Mouse (Mus musculus): ENCODE results near the gene Mettl7a1. TPM values are rescaled to one million over a fixed set of nuclear protein-coding genes. Genes with fewer than 3 reads are reported as not detected.
"Not testable (repeated sequence)": the region's sequence is repeated elsewhere in the genome, so short reads cannot be mapped to it uniquely, and the experiment has no call there.

The Mettl7a1 gene
- polyA plus RNA-seq, 1 experiment from 2014 or later, result 62.9 TPM

GRCm38 (mm10) chr15:100307438-100308096, 3.6 kb downstream of the Mettl7a1 start:
- H3K9me3 ChIP-seq (ENCODE audit: low read length); H3K4me1 ChIP-seq (ENCODE audit: insufficient read depth, low read depth, low read length); H3K36me3 ChIP-seq (ENCODE audit: insufficient read depth, low read length); H3K9ac ChIP-seq (replicated peaks; ENCODE audit: low read depth); H3K27ac ChIP-seq (ENCODE audit: low read length); H3K27me3 ChIP-seq (replicated peaks; ENCODE audit: insufficient read depth, low read length); H3K4me3 ChIP-seq (ENCODE audit: low read depth, low read length): not testable (repeated sequence)
- WGBS, result 32% methylated on average over 11 of the region's 11 CpGs
- TF ChIP-seq CTCF (IDR thresholded peaks at IDR 0.05), result peak; percentile 67
- ATAC-seq (peak; percentile 45), DNase-seq (ENCODE audit: low spot score) (peak; percentile 75)
- H3K4me2 ChIP-seq (replicated peaks; ENCODE audit: low read depth, low read length), result peak overlapping the region; percentile 35

GRCm38 (mm10) chr15:100312346-100312745, 8.4 kb downstream of the Mettl7a1 start:
- H3K27ac ChIP-seq (ENCODE audit: low read length), result no peak overlapping the region
- H3K4me3 ChIP-seq (ENCODE audit: low read depth, low read length), result no peak overlapping the region
- H3K36me3 ChIP-seq (ENCODE audit: insufficient read depth, low read length), result no peaks in the 10 kb centered on the region
- DNase-seq (ENCODE audit: low spot score) (no peak), ATAC-seq (no peak)
- 0 out of 2 replicates have a peak overlapping the region, but pooled peaks have one; percentile 17 for H3K4me2 ChIP-seq (replicated peaks; ENCODE audit: low read depth, low read length)
- H3K27me3 ChIP-seq (replicated peaks; ENCODE audit: insufficient read depth, low read length), result no peaks in the 10 kb centered on the region
- no peaks in the 10 kb centered on the region for H3K9me3 ChIP-seq (ENCODE audit: low read length)
- peaks cover 4% of the 10 kb centered on the region; the same call in 1 of the 2 replicates for H3K4me1 ChIP-seq (ENCODE audit: insufficient read depth, low read depth, low read length)
- H3K9ac ChIP-seq (replicated peaks; ENCODE audit: low read depth), result no peak overlapping the region
- 50% methylated on average over 2 of the region's 2 CpGs for WGBS
- no peak for TF ChIP-seq EP300 (IDR thresholded peaks at IDR 0.05)
- no peak for TF ChIP-seq CTCF (IDR thresholded peaks at IDR 0.05)

GRCm38 (mm10) chr15:100314448-100315145, 10.7 kb downstream of the Mettl7a1 start:
- Histone ChIP-seq H3K27me3 (replicated peaks; ENCODE audit: insufficient read depth, low read length) (no peaks in the 10 kb centered on the region), H3K4me3 (ENCODE audit: low read depth, low read length) (no peak overlapping the region), H3K9me3 (ENCODE audit: low read length) (no peaks in the 10 kb centered on the region), H3K36me3 (ENCODE audit: insufficient read depth, low read length) (no peaks in the 10 kb centered on the region), H3K27ac (ENCODE audit: low read length) (no peak overlapping the region), H3K4me2 (replicated peaks; ENCODE audit: low read depth, low read length) (no peak overlapping the region), H3K4me1 (ENCODE audit: insufficient read depth, low read depth, low read length) (peaks cover 8% of the 10 kb centered on the region; the same call in 1 of the 2 replicates), H3K9ac (replicated peaks; ENCODE audit: low read depth) (no peak overlapping the region)
- TF ChIP-seq EP300 (IDR thresholded peaks at IDR 0.05) (no peak), CTCF (IDR thresholded peaks at IDR 0.05) (no peak)
- WGBS, result 92% methylated on average over 5 of the region's 5 CpGs
- ATAC-seq (no peak), DNase-seq (ENCODE audit: low spot score) (no peak)

GRCm38 (mm10) chr15:100318014-100318671, 14.2 kb downstream of the Mettl7a1 start:
- DNase-seq (ENCODE audit: low spot score), result peak; percentile 97
- H3K9ac ChIP-seq (replicated peaks; ENCODE audit: low read depth); H3K4me3 ChIP-seq (ENCODE audit: low read depth, low read length); H3K4me2 ChIP-seq (replicated peaks; ENCODE audit: low read depth, low read length); H3K4me1 ChIP-seq (ENCODE audit: insufficient read depth, low read depth, low read length); H3K36me3 ChIP-seq (ENCODE audit: insufficient read depth, low read length); H3K9me3 ChIP-seq (ENCODE audit: low read length); H3K27me3 ChIP-seq (replicated peaks; ENCODE audit: insufficient read depth, low read length): not testable (repeated sequence)
- 0 out of 2 replicates have a peak, but pooled peaks have one; percentile 8 for TF ChIP-seq CTCF (IDR thresholded peaks at IDR 0.05)
- TF ChIP-seq EP300 (IDR thresholded peaks at IDR 0.05), result peak; percentile 98
- peak overlapping the region; percentile 87 for H3K27ac ChIP-seq (ENCODE audit: low read length)
- ATAC-seq, result peak; percentile 92
- WGBS, result 22% methylated on average over 4 of the region's 4 CpGs

GRCm38 (mm10) chr15:100319884-100320283, 15.9 kb downstream of the Mettl7a1 start:
- Histone ChIP-seq H3K4me3 (ENCODE audit: low read depth, low read length) (no peak overlapping the region), H3K4me1 (ENCODE audit: insufficient read depth, low read depth, low read length) (peaks cover 8% of the 10 kb centered on the region; the same call in 1 of the 2 replicates), H3K27ac (ENCODE audit: low read length) (peak overlapping the region; percentile 87), H3K27me3 (replicated peaks; ENCODE audit: insufficient read depth, low read length) (no peaks in the 10 kb centered on the region), H3K9ac (replicated peaks; ENCODE audit: low read depth) (no peak overlapping the region), H3K36me3 (ENCODE audit: insufficient read depth, low read length) (no peaks in the 10 kb centered on the region), H3K4me2 (replicated peaks; ENCODE audit: low read depth, low read length) (no peak overlapping the region), H3K9me3 (ENCODE audit: low read length) (no peaks in the 10 kb centered on the region)
- no peak for TF ChIP-seq EP300 (IDR thresholded peaks at IDR 0.05)
- no peak for TF ChIP-seq CTCF (IDR thresholded peaks at IDR 0.05)
- ATAC-seq (no peak), DNase-seq (ENCODE audit: low spot score) (no peak)
- 65% methylated on average over 1 of the region's 1 CpGs for WGBS

- Histone ChIP-seq H3K4me3 (ENCODE audit: low read depth, low read length) (no peak overlapping the region), H3K36me3 (ENCODE audit: insufficient read depth, low read length) (no peaks in the 10 kb centered on the region), H3K4me2 (replicated peaks; ENCODE audit: low read depth, low read length) (no peak overlapping the region), H3K9ac (replicated peaks; ENCODE audit: low read depth) (no peak overlapping the region), H3K27me3 (replicated peaks; ENCODE audit: insufficient read depth, low read length) (no peaks in the 10 kb centered on the region), H3K4me1 (ENCODE audit: insufficient read depth, low read depth, low read length) (peaks cover 8% of the 10 kb centered on the region; the same call in 1 of the 2 replicates), H3K27ac (ENCODE audit: low read length) (peak overlapping the region; percentile 87), H3K9me3 (ENCODE audit: low read length) (no peaks in the 10 kb centered on the region)
- peak; percentile 94 for DNase-seq (ENCODE audit: low spot score)
- TF ChIP-seq CTCF (IDR thresholded peaks at IDR 0.05), result no peak
- TF ChIP-seq EP300 (IDR thresholded peaks at IDR 0.05), result no peak; the same call in none of the 2 replicates
- WGBS, result 44% methylated on average over 9 of the region's 9 CpGs
- ATAC-seq, result peak; percentile 29
Observed at GRCm38 (mm10) chr15:100320295-100320905, 16.5 kb downstream of the Mettl7a1 start.

Measured in lung, postnatal 0 days (tissue).